Mouse (Mus musculus): ENCODE measurements around the gene Cpa2.

Cpa2 gene

GRCm38 (mm10) chr6:30549231-30549761, 7.9 kb downstream of the Cpa2 start:
- DNase-seq (ENCODE audit: low spot score), result peak; percentile 50

- peak; percentile 84 for DNase-seq (ENCODE audit: low spot score)
These were observed 9.3 kb downstream of the Cpa2 start for GRCm38 (mm10) chr6:30550496-30551192.

GRCm38 (mm10) chr6:30551193-30551515, 9.8 kb downstream of the Cpa2 start:
- no peak for DNase-seq (ENCODE audit: low spot score)

GRCm38 (mm10) chr6:30551644-30552580, 10.5 kb downstream of the Cpa2 start:
- no peak for DNase-seq (ENCODE audit: low spot score)

GRCm38 (mm10) chr6:30552628-30553027, 11.2 kb downstream of the Cpa2 start:
- peak; percentile 73 for DNase-seq (ENCODE audit: low spot score)

- peak; percentile 92 for DNase-seq (ENCODE audit: low spot score)
These were observed 12.1 kb downstream of the Cpa2 start for GRCm38 (mm10) chr6:30553381-30554010.

GRCm38 (mm10) chr6:30554092-30554491, 12.7 kb downstream of the Cpa2 start:
- DNase-seq (ENCODE audit: low spot score), result peak; percentile 56

GRCm38 (mm10) chr6:30554621-30555170, 13.3 kb downstream of the Cpa2 start:
- peak; percentile 92 for DNase-seq (ENCODE audit: low spot score)

GRCm38 (mm10) chr6:30556080-30556479, 14.7 kb downstream of the Cpa2 start:
- peak; percentile 87 for DNase-seq (ENCODE audit: low spot score)

GRCm38 (mm10) chr6:30559726-30560125, 18.3 kb downstream of the Cpa2 start:
- no peak for DNase-seq (ENCODE audit: low spot score)

- DNase-seq (ENCODE audit: low spot score), result no peak
These were observed 20.8 kb downstream of the Cpa2 start for GRCm38 (mm10) chr6:30562132-30562531.

GRCm38 (mm10) chr6:30563575-30563974, 22.2 kb downstream of the Cpa2 start:
- no peak for DNase-seq (ENCODE audit: low spot score)

GRCm38 (mm10) chr6:30564051-30564450, 22.7 kb downstream of the Cpa2 start:
- DNase-seq (ENCODE audit: low spot score), result no peak

- DNase-seq (ENCODE audit: low spot score), result no peak
These were observed 26.7 kb downstream of the Cpa2 start, which contains the start of gene Cpa4 for GRCm38 (mm10) chr6:30568069-30568468. Gene Cpa4, plus strand, starts transcription at chr6:30568369.

- DNase-seq (ENCODE audit: low spot score), result no peak
These were observed 27.9 kb downstream of the Cpa2 start for GRCm38 (mm10) chr6:30569331-30569730.

GRCm38 (mm10) chr6:30570012-30570411, 28.6 kb downstream of the Cpa2 start:
- no peak for DNase-seq (ENCODE audit: low spot score)

- no peak for DNase-seq (ENCODE audit: low spot score)
These were observed 31.3 kb downstream of the Cpa2 start for GRCm38 (mm10) chr6:30572456-30573311.

GRCm38 (mm10) chr6:30573380-30573779, 32.0 kb downstream of the Cpa2 start:
- no peak for DNase-seq (ENCODE audit: low spot score)

GRCm38 (mm10) chr6:30574945-30575344, 33.6 kb downstream of the Cpa2 start:
- DNase-seq (ENCODE audit: low spot score), result no peak

GRCm38 (mm10) chr6:30576477-30577203, 35.3 kb downstream of the Cpa2 start:
- no peak for DNase-seq (ENCODE audit: low spot score)

Measured in adipocyte (in vitro differentiated cells).